Mouse (Mus musculus): ENCODE measurements around the gene Rpl32. TPM values are rescaled to one million over a fixed set of nuclear protein-coding genes. Genes with fewer than 3 reads are reported as not detected.

The Rpl32 gene
- polyA plus RNA-seq (2014; fragmentation: Illumina TruSeq; extraction: RNeasy Lipid Tissue Mini Kit (QIAGEN cat#74804); ENCODE audit: low read depth, low replicate concordance): 233 TPM

GRCm38 (mm10) chr6:115808488-115809231 lies at the start of gene Rpl32:
Gene Rpl32 (minus strand): TSS chr6:115808747.

GRCm38 (mm10) chr6:115853091-115853813 lies 44.7 kb upstream of the Rpl32 start, which contains the start of the genes Mbd4 and Ift122:
Gene Mbd4 (minus strand): TSS chr6:115853371.
Gene Ift122 (plus strand): TSS chr6:115853470.

GRCm38 (mm10) chr6:115838161-115838597 lies 29.6 kb upstream of the Rpl32 start, which contains the start of gene Efcab12:
Gene Efcab12 (minus strand): TSS chr6:115838412.

GRCm38 (mm10) chr6:115774501-115774921 lies 34.0 kb downstream of the Rpl32 start, which contains the start of gene Cand2:
Gene Cand2 (plus strand): TSS chr6:115774538.

GRCm38 (mm10) chr6:115761995-115762756 lies 46.4 kb downstream of the Rpl32 start, which contains the start of gene Tmem40:
Gene Tmem40 (minus strand): TSS chr6:115762410.

Other genes with a start within 250 kb of the Rpl32 start
- gene Mkrn2os, start 216.2 kb downstream of the Rpl32 start, polyA plus RNA-seq (2014; fragmentation: Illumina TruSeq; extraction: RNeasy Lipid Tissue Mini Kit (QIAGEN cat#74804); ENCODE audit: low read depth, low replicate concordance): 0.14 TPM
- gene Mkrn2, start 206.8 kb downstream of the Rpl32 start, polyA plus RNA-seq (2014; fragmentation: Illumina TruSeq; extraction: RNeasy Lipid Tissue Mini Kit (QIAGEN cat#74804); ENCODE audit: low read depth, low replicate concordance): 20.4 TPM
- gene Raf1, start 132.1 kb downstream of the Rpl32 start, polyA plus RNA-seq (2014; fragmentation: Illumina TruSeq; extraction: RNeasy Lipid Tissue Mini Kit (QIAGEN cat#74804); ENCODE audit: low read depth, low replicate concordance): 19.5 TPM
- gene Tmem40, start 46.3 kb downstream of the Rpl32 start, polyA plus RNA-seq (2014; fragmentation: Illumina TruSeq; extraction: RNeasy Lipid Tissue Mini Kit (QIAGEN cat#74804); ENCODE audit: low read depth, low replicate concordance): not detected
- gene Cand2, start 34.2 kb downstream of the Rpl32 start, polyA plus RNA-seq (2014; fragmentation: Illumina TruSeq; extraction: RNeasy Lipid Tissue Mini Kit (QIAGEN cat#74804); ENCODE audit: low read depth, low replicate concordance): 1.9 TPM
- 11.4 TPM for gene Efcab12, start 29.7 kb upstream of the Rpl32 start, polyA plus RNA-seq (2014; fragmentation: Illumina TruSeq; extraction: RNeasy Lipid Tissue Mini Kit (QIAGEN cat#74804); ENCODE audit: low read depth, low replicate concordance)
- 13.0 TPM for gene Mbd4, start 44.6 kb upstream of the Rpl32 start, polyA plus RNA-seq (2014; fragmentation: Illumina TruSeq; extraction: RNeasy Lipid Tissue Mini Kit (QIAGEN cat#74804); ENCODE audit: low read depth, low replicate concordance)
- gene Ift122, start 44.7 kb upstream of the Rpl32 start, polyA plus RNA-seq (2014; fragmentation: Illumina TruSeq; extraction: RNeasy Lipid Tissue Mini Kit (QIAGEN cat#74804); ENCODE audit: low read depth, low replicate concordance): 72.8 TPM
- gene Rho, start 123.0 kb upstream of the Rpl32 start, polyA plus RNA-seq (2014; fragmentation: Illumina TruSeq; extraction: RNeasy Lipid Tissue Mini Kit (QIAGEN cat#74804); ENCODE audit: low read depth, low replicate concordance): 0.74 TPM
- not detected for gene H1foo, start 136.2 kb upstream of the Rpl32 start, polyA plus RNA-seq (2014; fragmentation: Illumina TruSeq; extraction: RNeasy Lipid Tissue Mini Kit (QIAGEN cat#74804); ENCODE audit: low read depth, low replicate concordance)
- 1.8 TPM for gene Plxnd1, start 186.3 kb upstream of the Rpl32 start, polyA plus RNA-seq (2014; fragmentation: Illumina TruSeq; extraction: RNeasy Lipid Tissue Mini Kit (QIAGEN cat#74804); ENCODE audit: low read depth, low replicate concordance)